Mouse (Mus musculus): ENCODE measurements around the gene Mettl7a3. TPM values are rescaled to one million over a fixed set of nuclear protein-coding genes. Genes with fewer than 3 reads are reported as not detected.

Gene Mettl7a3
- total RNA-seq, 2 experiments from 2014 or later = 0.50 TPM; not detected in 1

GRCm38 (mm10) chr15:100387544-100388223, 53.0 kb downstream of the Mettl7a3 start:
- DNase-seq (ENCODE audit: low spot score in 2 of 2) = no peak

- DNase-seq (ENCODE audit: low spot score in 2 of 2) = no peak
These were observed 53.6 kb downstream of the Mettl7a3 start for GRCm38 (mm10) chr15:100388224-100388835.

- no peak for DNase-seq (ENCODE audit: low spot score in 2 of 2)
These were observed 54.2 kb downstream of the Mettl7a3 start for GRCm38 (mm10) chr15:100388886-100389285.

Other genes with a start within 250 kb of the Mettl7a3 start
- gene Atf1, start 107.1 kb upstream of the Mettl7a3 start, total RNA-seq (2021) = 10 to 100 TPM; 86.2 to 89.7 TPM
- not detected for gene Tmprss12, start 54.1 kb upstream of the Mettl7a3 start, total RNA-seq (2021)
- 10 to 100 TPM; 32.4 to 34.0 TPM for gene Mettl7a1, start 30.8 kb upstream of the Mettl7a3 start, total RNA-seq (2021)
- 1 to 10 TPM in 1 of 2 experiments, under 1 TPM in 1; 0.90 to 1.2 TPM for gene Methig1, start 18.2 kb downstream of the Mettl7a3 start, total RNA-seq (2021)
- under 1 TPM; 0.40 to 0.73 TPM for gene Mettl7a2, start 18.3 kb downstream of the Mettl7a3 start, total RNA-seq (2021)
- gene Higd1c, start 29.6 kb downstream of the Mettl7a3 start, total RNA-seq (2021) = under 1 TPM; 0.73 to 0.79 TPM
- under 1 TPM; 0.23 to 0.59 TPM for gene Gm5475, start 87.2 kb downstream of the Mettl7a3 start, total RNA-seq (2021)
- 10 to 100 TPM; 73.1 to 89.5 TPM for gene Slc11a2, start 90.1 kb downstream of the Mettl7a3 start, total RNA-seq (2021)
- 100 to 1,000 TPM in 1 of 2 experiments, 10 to 100 TPM in 1; 93.9 to 111 TPM for gene Letmd1, start 134.1 kb downstream of the Mettl7a3 start, total RNA-seq (2021)
- 10 to 100 TPM in 1 of 2 experiments, 1 to 10 TPM in 1; 7.4 to 10.1 TPM for gene Csrnp2, start 160.6 kb downstream of the Mettl7a3 start, total RNA-seq (2021)
- 10 to 100 TPM; 26.3 TPM for gene Tfcp2, start 217.1 kb downstream of the Mettl7a3 start, total RNA-seq (2021)

Data from adrenal gland, postnatal 4 days (tissue).